Mouse (Mus musculus): ENCODE data around the gene Sohlh1.

Sohlh1 gene

GRCm38 (mm10) chr2:25847226-25847625, at the start of gene Sohlh1:
Gene Sohlh1 (minus strand): TSS chr2:25847248.
- no peak for DNase-seq (ENCODE audit: low spot score in 2 of 2)

GRCm38 (mm10) chr2:25892440-25892839, 45.4 kb upstream of the Sohlh1 start:
- no peak for DNase-seq (ENCODE audit: low spot score in 2 of 2)

- peak in 1 of 2 experiments; percentile 25 for DNase-seq (ENCODE audit: low spot score in 2 of 2)
Observed at GRCm38 (mm10) chr2:25888144-25888543, 41.1 kb upstream of the Sohlh1 start.

GRCm38 (mm10) chr2:25887226-25887625, 40.2 kb upstream of the Sohlh1 start:
- no peak for DNase-seq (ENCODE audit: low spot score in 2 of 2)

DNA sequence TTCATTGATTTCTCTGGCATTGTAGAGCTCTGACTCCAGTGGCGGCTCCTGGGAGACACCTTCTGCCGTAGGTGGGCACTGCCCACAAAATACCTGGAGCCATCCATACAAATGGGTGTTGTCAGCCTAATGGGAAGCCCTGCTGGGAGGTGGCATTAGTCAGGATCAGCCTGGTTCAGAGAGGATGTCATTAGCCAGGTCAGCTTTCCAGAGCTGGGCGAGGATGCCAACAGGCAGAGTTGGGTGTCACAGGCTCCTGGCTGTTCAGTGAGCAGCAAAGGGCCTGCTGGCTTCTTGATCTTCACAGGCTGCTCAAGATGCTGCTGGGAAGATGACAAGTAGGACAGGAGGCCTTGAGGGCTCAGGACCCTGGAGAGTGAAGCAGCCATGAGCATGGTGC, 37.7 kb upstream of the Sohlh1 start:
- DNase-seq (ENCODE audit: low spot score in 2 of 2) = no peak

DNA sequence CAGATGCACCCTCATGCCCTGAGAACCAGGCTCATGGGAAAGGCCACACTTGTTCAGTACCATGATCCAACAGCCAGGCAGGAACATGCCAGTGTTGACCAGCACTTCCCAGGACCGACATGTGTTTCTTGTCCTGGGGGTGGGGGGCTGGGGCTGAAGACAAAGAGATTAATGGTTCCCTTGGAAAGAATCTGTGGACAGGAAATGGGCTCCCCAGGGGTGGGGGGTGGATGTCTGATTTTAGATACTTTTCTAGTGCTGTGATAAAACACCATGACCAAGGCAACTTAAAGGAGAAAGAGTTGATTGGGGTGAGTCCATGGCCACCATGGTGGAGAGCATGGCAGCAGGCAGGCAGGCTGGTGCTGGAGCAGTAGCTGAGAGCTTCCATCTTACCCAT, 35.2 kb upstream of the Sohlh1 start:
- DNase-seq (ENCODE audit: low spot score in 2 of 2) = no peak

DNA sequence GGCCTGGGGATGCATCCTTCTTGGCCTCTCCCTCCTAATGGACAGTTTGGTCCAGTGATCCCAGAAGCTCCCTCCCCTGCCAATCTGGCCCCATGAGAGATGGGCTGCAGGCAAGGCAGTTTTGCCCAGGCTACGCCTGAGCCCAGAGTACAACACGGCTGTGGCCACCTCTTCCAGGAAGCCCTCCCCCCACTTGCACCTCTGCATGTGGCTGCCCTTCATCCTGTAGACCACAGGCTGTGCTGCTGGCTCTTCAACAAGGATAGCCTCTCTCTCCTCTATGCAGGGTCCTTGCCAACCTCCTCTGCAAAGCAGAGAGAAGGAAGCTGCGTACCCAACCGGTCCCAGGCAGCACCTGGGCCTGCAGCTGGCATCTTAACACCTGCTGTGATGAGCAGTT, 32.0 kb upstream of the Sohlh1 start:
- no peak for DNase-seq (ENCODE audit: low spot score in 2 of 2)

DNA sequence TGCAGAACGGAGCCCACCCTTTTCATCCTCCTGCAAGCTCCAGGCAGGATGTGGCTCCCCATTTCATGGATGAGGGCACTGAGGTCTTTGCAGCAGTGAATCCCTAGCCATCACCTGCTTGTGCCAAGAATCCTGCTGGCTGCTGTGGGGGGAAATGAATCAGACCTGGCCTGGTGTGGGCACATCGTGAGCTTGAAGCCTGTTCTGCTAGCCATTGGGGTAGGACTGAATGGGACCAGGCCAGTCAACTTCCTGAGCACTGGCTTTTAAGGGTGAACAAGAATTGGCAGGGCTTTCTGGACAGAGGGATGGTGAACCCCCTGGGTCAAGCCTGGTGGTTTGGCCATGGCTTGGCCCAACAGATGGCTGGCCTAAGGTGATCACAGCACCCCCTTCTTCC, 31.5 kb upstream of the Sohlh1 start:
- DNase-seq (ENCODE audit: low spot score in 2 of 2) = no peak

DNA sequence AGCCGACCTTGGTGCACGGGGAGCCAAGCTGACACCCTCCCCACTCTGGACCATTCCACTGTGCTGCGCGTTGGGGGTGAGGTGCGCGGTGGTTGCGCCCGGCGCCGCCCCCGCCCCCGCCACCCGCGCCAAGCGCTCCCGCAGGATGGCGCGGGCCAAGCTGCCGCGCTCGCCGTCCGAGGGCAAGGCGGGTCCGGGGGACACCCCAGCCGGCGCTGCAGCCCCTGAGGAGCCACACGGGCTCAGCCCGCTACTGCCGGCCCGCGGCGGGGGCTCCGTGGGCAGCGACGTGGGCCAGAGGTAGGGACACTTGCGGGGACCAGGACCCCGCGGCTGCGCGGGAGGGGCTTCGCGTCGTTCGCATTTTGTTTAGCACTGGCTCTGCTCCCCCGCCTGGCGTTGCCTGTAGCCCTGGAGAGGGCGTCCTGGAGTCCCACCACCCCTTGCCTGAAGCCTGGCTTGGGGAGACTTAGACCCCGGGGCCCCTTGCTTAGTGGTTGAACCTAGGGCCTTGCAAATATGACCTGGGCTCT, 30.8 kb upstream of the Sohlh1 start:
- no peak for DNase-seq (ENCODE audit: low spot score in 2 of 2)

DNA sequence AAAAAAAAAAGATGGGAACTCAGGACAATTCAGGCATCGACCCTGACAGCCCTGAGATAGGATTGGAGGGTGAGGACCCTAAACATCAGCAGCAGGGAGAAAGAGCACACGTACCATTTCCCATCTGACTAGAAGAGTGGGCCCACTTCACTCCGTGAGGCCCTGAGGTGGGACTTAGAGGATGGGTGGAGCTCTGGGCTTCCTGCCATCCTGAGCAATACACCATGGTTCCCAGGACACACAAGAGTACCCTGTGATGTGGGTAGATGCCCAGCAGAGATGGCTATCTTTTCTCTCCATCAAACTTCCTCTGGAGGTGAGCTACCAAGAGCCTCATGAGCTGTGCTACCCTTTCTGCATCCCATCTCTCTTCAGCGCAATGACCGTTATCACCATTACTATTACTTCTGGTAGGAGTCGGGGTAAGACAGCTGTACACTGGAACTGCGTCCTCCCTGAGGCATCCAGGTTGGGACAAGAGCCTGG, 30.2 kb upstream of the Sohlh1 start:
- no peak for DNase-seq (ENCODE audit: low spot score in 2 of 2)

DNA sequence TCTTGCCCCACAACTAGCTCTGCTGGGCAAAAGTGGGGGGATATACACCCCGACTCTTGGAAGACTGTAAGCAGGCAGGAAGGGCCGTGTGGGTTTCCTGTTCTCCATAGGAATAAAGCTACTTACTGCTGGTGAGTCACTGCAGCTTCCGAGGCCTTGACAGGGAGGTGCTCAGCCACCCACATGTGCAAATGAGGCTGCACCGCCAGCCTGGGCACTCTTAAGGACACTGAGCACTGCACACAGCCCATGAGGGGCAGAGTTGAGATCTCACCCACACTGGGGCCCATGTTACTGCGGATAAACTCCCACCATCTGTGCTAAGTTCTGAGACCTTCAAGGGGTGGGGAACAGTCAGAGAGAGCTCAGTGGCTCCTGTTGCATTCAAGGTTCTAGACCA, 19.6 kb upstream of the Sohlh1 start:
- DNase-seq (ENCODE audit: low spot score in 2 of 2) = no peak

GRCm38 (mm10) chr2:25865412-25865811, 18.4 kb upstream of the Sohlh1 start:
- DNase-seq (ENCODE audit: low spot score in 2 of 2) = no peak

GRCm38 (mm10) chr2:25864230-25864629, 17.2 kb upstream of the Sohlh1 start:
- no peak for DNase-seq (ENCODE audit: low spot score in 2 of 2)

- peak in 1 of 2 experiments; percentile 10 for DNase-seq (ENCODE audit: low spot score in 2 of 2)
Observed at GRCm38 (mm10) chr2:25863337-25864131, 16.5 kb upstream of the Sohlh1 start, which contains the start of gene Kcnt1. Gene Kcnt1 (plus strand): TSS chr2:25863734.

DNA sequence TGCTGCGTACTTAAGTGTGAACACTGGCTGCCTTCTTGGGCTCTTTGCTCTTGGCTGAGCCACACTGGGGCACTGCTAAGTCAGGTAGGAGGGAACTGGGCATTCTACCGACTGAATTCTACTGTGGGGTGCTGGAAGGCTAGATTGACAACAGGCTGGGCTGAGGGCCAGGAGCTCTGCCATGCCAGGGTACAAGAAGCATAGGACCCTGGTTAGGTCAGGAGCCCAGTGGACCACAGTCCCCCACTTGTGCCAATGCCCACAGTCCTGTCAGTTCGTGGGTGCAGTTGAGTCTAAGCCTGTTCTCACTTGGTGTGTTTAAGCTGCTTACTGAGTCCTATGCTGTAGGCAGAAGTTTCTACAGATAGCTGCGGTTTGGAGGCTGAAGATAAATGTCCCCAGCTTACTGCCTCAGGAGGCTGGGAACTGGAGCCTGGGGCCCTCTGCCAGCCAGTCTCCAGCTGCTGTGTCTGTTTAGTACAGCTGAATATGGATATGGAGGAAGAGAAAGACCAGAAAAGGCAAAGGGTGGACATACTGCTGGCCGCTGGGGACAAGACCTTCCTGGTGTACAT, 15.7 kb upstream of the Sohlh1 start:
- DNase-seq (ENCODE audit: low spot score in 2 of 2) = no peak

DNA sequence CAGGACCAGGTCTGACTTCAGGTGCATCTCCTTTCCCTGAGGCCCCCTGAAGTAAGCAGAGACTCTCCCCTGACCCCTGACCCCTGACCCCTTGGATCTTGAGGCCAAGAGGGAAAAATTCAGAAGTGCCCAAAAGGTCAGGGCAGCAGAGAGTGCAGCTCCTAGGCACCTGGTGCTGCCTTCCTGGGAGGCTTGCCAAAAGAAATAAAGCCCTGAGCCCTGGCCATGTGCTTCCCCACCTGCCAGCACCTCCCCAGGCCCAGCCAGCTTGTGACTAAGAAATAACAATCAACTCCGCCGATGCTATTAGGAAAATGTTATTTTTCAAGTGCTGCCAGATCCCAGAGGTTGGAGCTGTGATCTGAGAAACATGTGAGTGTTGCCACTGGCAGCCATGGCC, 15.0 kb upstream of the Sohlh1 start:
- DNase-seq (ENCODE audit: low spot score in 2 of 2) = no peak

- DNase-seq (ENCODE audit: low spot score in 2 of 2) = no peak
Observed at GRCm38 (mm10) chr2:25859891-25860290, 12.8 kb upstream of the Sohlh1 start.

GRCm38 (mm10) chr2:25853998-25854397, 7.0 kb upstream of the Sohlh1 start:
- peak in 1 of 2 experiments; percentile 10 for DNase-seq (ENCODE audit: low spot score in 2 of 2)

DNA sequence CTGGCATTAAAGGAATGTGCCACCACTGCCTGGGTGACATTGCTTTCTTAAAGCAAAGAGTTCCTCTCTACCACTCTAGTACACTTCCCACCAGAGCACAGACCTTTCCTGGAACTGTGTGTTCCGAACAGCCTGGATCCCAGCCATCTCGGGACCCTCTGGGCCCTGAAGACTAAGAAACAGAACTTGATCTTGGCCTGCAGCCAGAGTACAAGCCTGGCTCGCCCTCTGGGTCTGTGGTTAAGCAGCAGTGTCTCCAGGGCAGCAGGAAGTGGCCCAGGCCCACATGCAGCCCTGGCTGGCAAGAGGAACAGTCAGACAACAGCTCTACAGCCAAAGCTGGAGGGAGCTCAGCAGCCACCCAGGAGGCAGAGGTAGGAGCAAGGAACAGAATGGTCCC, 5.6 kb upstream of the Sohlh1 start:
- DNase-seq (ENCODE audit: low spot score in 2 of 2) = no peak

DNA sequence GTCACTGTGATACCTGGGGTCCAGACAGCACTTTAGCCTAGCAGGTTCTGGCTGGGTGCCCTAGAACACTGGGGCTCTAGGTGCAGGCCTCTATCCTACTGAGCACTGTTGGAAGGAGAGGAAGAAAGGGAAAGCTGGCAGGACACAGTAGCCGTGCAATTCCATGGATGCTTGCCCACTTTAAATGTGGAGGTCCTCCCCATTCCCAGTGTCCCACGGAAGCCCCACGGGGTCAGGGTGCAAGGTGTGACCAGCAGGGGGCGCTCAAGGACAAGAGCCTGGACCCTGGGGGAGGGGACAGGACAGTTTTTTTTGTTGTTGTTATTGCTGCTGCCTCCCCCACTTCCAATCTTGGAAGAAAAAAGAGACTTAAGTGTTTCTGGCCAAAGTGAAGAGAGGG, 3.3 kb upstream of the Sohlh1 start:
- DNase-seq (ENCODE audit: low spot score in 2 of 2) = peak in 1 of 2 experiments; percentile 73

- DNase-seq (ENCODE audit: low spot score in 2 of 2) = no peak
Observed at GRCm38 (mm10) chr2:25846516-25846915, 532 bp downstream of the Sohlh1 start.

GRCm38 (mm10) chr2:25844097-25844496, 3.0 kb downstream of the Sohlh1 start:
- no peak for DNase-seq (ENCODE audit: low spot score in 2 of 2)

- no peak for DNase-seq (ENCODE audit: low spot score in 2 of 2)
Observed at GRCm38 (mm10) chr2:25842758-25843157, 4.3 kb downstream of the Sohlh1 start.

Data from thymus, postnatal 10 days (tissue).